Mouse (Mus musculus): ENCODE results near the gene Zscan29. TPM values are rescaled to one million over a fixed set of nuclear protein-coding genes. Genes with fewer than 3 reads are reported as not detected.
A peak's percentile ranks its signal among the peaks of the same experiment; 100 is the strongest.

Zscan29 gene
- polyA plus RNA-seq, 1 experiment from 2014 or later = 10.5 TPM

- peak overlapping the region; percentile 92 for H3K4me2 ChIP-seq (replicated peaks)
- peak overlapping the region; percentile 87 for H3K4me3 ChIP-seq
- no peaks in the 10 kb centered on the region for H3K9me3 ChIP-seq
- no peak for ATAC-seq (ENCODE audit: low FRiP score, low read depth)
- peak overlapping the region; percentile 88 for H3K9ac ChIP-seq
- peaks cover 34% of the 10 kb centered on the region for H3K4me1 ChIP-seq
- H3K36me3 ChIP-seq = peaks cover 38% of the 10 kb centered on the region
- H3K27ac ChIP-seq = no peak overlapping the region; the same call in 1 of the 2 replicates
- 5% methylated on average over 9 of the region's 9 CpGs for WGBS
- H3K27me3 ChIP-seq = no peaks in the 10 kb centered on the region
Observed at GRCm38 (mm10) chr2:121169902-121170301, 1.0 kb downstream of the Zscan29 start.

- Histone ChIP-seq H3K4me3 (peak overlapping the region; percentile 87), H3K9me3 (no peaks in the 10 kb centered on the region), H3K27me3 (no peaks in the 10 kb centered on the region), H3K36me3 (peaks cover 37% of the 10 kb centered on the region), H3K9ac (peak overlapping the region; percentile 88), H3K4me1 (peaks cover 34% of the 10 kb centered on the region), H3K4me2 (replicated peaks) (peak overlapping the region; percentile 92), H3K27ac (no peak overlapping the region)
- WGBS = 49% methylated on average over 4 of the region's 4 CpGs
- ATAC-seq (ENCODE audit: low FRiP score, low read depth) = no peak
Observed at GRCm38 (mm10) chr2:121169173-121169572, 1.8 kb downstream of the Zscan29 start.

- no peak overlapping the region for H3K27ac ChIP-seq
- H3K4me3 ChIP-seq = no peak overlapping the region
- no peaks in the 10 kb centered on the region for H3K4me1 ChIP-seq
- H3K27me3 ChIP-seq = no peaks in the 10 kb centered on the region
- H3K9ac ChIP-seq = no peak overlapping the region
- 87% methylated on average over 3 of the region's 3 CpGs for WGBS
- ATAC-seq (ENCODE audit: low FRiP score, low read depth) = no peak
- H3K4me2 ChIP-seq (replicated peaks) = no peak overlapping the region
- 0 out of 2 replicates have a peak, but pooled peaks cover 2% of the 10 kb centered on the region for H3K9me3 ChIP-seq
- H3K36me3 ChIP-seq = peaks cover 53% of the 10 kb centered on the region
Observed at GRCm38 (mm10) chr2:121153100-121153499, 17.8 kb downstream of the Zscan29 start.

GRCm38 (mm10) chr2:121149679-121150078 lies 21.2 kb downstream of the Zscan29 start:
- peaks cover 45% of the 10 kb centered on the region for H3K36me3 ChIP-seq
- H3K9me3 ChIP-seq = 0 out of 2 replicates have a peak, but pooled peaks cover 2% of the 10 kb centered on the region
- no peak overlapping the region for H3K4me2 ChIP-seq (replicated peaks)
- H3K27ac ChIP-seq = no peak overlapping the region
- WGBS = 87% methylated on average over 5 of the region's 5 CpGs
- no peaks in the 10 kb centered on the region for H3K4me1 ChIP-seq
- no peak overlapping the region for H3K4me3 ChIP-seq
- H3K9ac ChIP-seq = no peak overlapping the region
- no peak for ATAC-seq (ENCODE audit: low FRiP score, low read depth)
- no peaks in the 10 kb centered on the region for H3K27me3 ChIP-seq

- peaks cover 27% of the 10 kb centered on the region for H3K4me1 ChIP-seq
- H3K9me3 ChIP-seq = peaks cover 11% of the 10 kb centered on the region; the same call in 1 of the 2 replicates
- ATAC-seq (ENCODE audit: low FRiP score, low read depth) = no peak
- peaks cover 42% of the 10 kb centered on the region for H3K36me3 ChIP-seq
- H3K27me3 ChIP-seq = no peaks in the 10 kb centered on the region
- H3K4me3 ChIP-seq = no peak overlapping the region
- H3K4me2 ChIP-seq (replicated peaks) = no peak overlapping the region
- no peak overlapping the region for H3K27ac ChIP-seq
- H3K9ac ChIP-seq = no peak overlapping the region
- 86% methylated on average over 2 of the region's 2 CpGs for WGBS
Observed at GRCm38 (mm10) chr2:121142415-121142814, 28.5 kb downstream of the Zscan29 start.

GRCm38 (mm10) chr2:121141216-121142035 lies 29.5 kb downstream of the Zscan29 start:
- 68% methylated on average over 16 of the region's 16 CpGs for WGBS
- Histone ChIP-seq H3K36me3 (peaks cover 43% of the 10 kb centered on the region), H3K4me1 (peaks cover 27% of the 10 kb centered on the region), H3K27me3 (no peaks in the 10 kb centered on the region), H3K27ac (peak overlapping the region; percentile 98; the same call in 1 of the 2 replicates), H3K4me3 (peak overlapping the region; percentile 73), H3K9ac (peak overlapping the region; percentile 91), H3K4me2 (replicated peaks) (peak overlapping the region; percentile 94), H3K9me3 (peaks cover 11% of the 10 kb centered on the region; the same call in 1 of the 2 replicates)
- ATAC-seq (ENCODE audit: low FRiP score, low read depth) = no peak

GRCm38 (mm10) chr2:121140018-121140882 lies 30.7 kb downstream of the Zscan29 start, which contains the start of the genes Adal and Lcmt2:
Adal (plus strand) TSS chr2:121140428.
Lcmt2 (minus strand) TSS chr2:121140653.
- H3K27me3 ChIP-seq = no peaks in the 10 kb centered on the region
- peaks cover 40% of the 10 kb centered on the region for H3K36me3 ChIP-seq
- peak; percentile 95 for ATAC-seq (ENCODE audit: low FRiP score, low read depth)
- under 1% methylated on average over 87 of the region's 87 CpGs for WGBS
- H3K4me1 ChIP-seq = peaks cover 27% of the 10 kb centered on the region
- peak within 1 kb of the TSS; percentile 91 for H3K9ac ChIP-seq
- H3K4me3 ChIP-seq = peak within 1 kb of the TSS; percentile 73
- peak within 1 kb of the TSS; percentile 94 for H3K4me2 ChIP-seq (replicated peaks)
- peaks cover 11% of the 10 kb centered on the region; the same call in 1 of the 2 replicates for H3K9me3 ChIP-seq
- H3K27ac ChIP-seq = peak within 1 kb of the TSS; percentile 98

GRCm38 (mm10) chr2:121139266-121140017 lies 31.5 kb downstream of the Zscan29 start:
- peak overlapping the region; percentile 73 for H3K4me3 ChIP-seq
- H3K4me2 ChIP-seq (replicated peaks) = peak overlapping the region; percentile 94
- H3K9ac ChIP-seq = peak overlapping the region; percentile 91
- peaks cover 27% of the 10 kb centered on the region for H3K4me1 ChIP-seq
- peaks cover 11% of the 10 kb centered on the region; the same call in 1 of the 2 replicates for H3K9me3 ChIP-seq
- H3K36me3 ChIP-seq = peaks cover 36% of the 10 kb centered on the region
- ATAC-seq (ENCODE audit: low FRiP score, low read depth) = no peak; the same call in 1 of the 2 replicates
- no peaks in the 10 kb centered on the region for H3K27me3 ChIP-seq
- peak overlapping the region; percentile 98 for H3K27ac ChIP-seq
- 53% methylated on average over 29 of the region's 29 CpGs for WGBS

GRCm38 (mm10) chr2:121137371-121137770 lies 33.6 kb downstream of the Zscan29 start:
- Histone ChIP-seq H3K36me3 (peaks cover 24% of the 10 kb centered on the region), H3K27me3 (no peaks in the 10 kb centered on the region), H3K4me1 (peaks cover 27% of the 10 kb centered on the region), H3K4me2 (replicated peaks) (no peak overlapping the region), H3K4me3 (no peak overlapping the region), H3K27ac (no peak overlapping the region), H3K9ac (no peak overlapping the region), H3K9me3 (peaks cover 11% of the 10 kb centered on the region; the same call in 1 of the 2 replicates)
- no peak for ATAC-seq (ENCODE audit: low FRiP score, low read depth)
- WGBS = 96% methylated on average over 4 of the region's 4 CpGs

GRCm38 (mm10) chr2:121132822-121133221 lies 38.1 kb downstream of the Zscan29 start:
- no peak for ATAC-seq (ENCODE audit: low FRiP score, low read depth)
- H3K4me1 ChIP-seq = no peaks in the 10 kb centered on the region
- no peak overlapping the region for H3K4me2 ChIP-seq (replicated peaks)
- H3K9me3 ChIP-seq = no peaks in the 10 kb centered on the region
- H3K27me3 ChIP-seq = no peaks in the 10 kb centered on the region
- peaks cover 7% of the 10 kb centered on the region; the same call in 1 of the 2 replicates for H3K36me3 ChIP-seq
- no peak overlapping the region for H3K4me3 ChIP-seq
- H3K27ac ChIP-seq = no peak overlapping the region
- WGBS = 72% methylated on average over 1 of the region's 1 CpGs
- H3K9ac ChIP-seq = no peak overlapping the region

GRCm38 (mm10) chr2:121128865-121129620 lies 41.9 kb downstream of the Zscan29 start:
- no peak overlapping the region for H3K4me2 ChIP-seq (replicated peaks)
- H3K9ac ChIP-seq = no peak overlapping the region
- 64% methylated on average over 9 of the region's 9 CpGs for WGBS
- ATAC-seq (ENCODE audit: low FRiP score, low read depth) = no peak
- H3K9me3 ChIP-seq = no peaks in the 10 kb centered on the region
- no peak overlapping the region for H3K4me3 ChIP-seq
- no peak overlapping the region for H3K27ac ChIP-seq
- H3K4me1 ChIP-seq = no peaks in the 10 kb centered on the region
- H3K27me3 ChIP-seq = no peaks in the 10 kb centered on the region
- no peaks in the 10 kb centered on the region for H3K36me3 ChIP-seq
